Mouse (Mus musculus): ENCODE measurements around the gene Kcnip3. TPM values are rescaled to one million over a fixed set of nuclear protein-coding genes. Genes with fewer than 3 reads are reported as not detected.
A peak's percentile ranks its signal among the peaks of the same experiment; 100 is the strongest.

The Kcnip3 gene
- polyA plus RNA-seq, 1 experiment, result 0.28 TPM

DNA sequence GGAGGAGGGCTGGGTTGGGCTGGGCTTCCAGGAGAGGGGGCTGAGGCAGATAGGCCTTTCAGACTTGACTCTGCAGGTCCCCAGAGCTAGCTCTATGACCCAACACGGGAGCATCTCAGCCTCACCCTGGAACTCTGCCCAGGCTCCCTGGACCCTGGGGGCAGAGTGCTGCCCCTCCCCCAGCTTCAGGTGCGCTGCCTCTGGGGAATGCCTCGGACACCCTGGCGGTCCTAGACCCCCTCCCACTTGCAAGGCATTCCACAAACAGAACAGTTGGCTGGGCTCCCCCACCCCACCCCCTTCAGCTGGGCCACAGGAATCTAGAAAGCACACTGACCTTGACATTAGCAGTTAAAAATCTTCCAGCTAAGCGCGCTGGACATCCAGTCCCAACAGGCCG, 72.2 kb downstream of the Kcnip3 start:
- Histone ChIP-seq H3K36me3 (ENCODE audit: control insufficient read depth, insufficient read depth) (no peaks in the 10 kb centered on the region), H3ac (ENCODE audit: control insufficient read depth, insufficient read length) (no peak overlapping the region), H3K4me3 (no peak overlapping the region), H3K27me3 (ENCODE audit: control insufficient read depth, insufficient read depth, insufficient read length) (peaks cover 19% of the 10 kb centered on the region), H3K4me2 (ENCODE audit: low read depth) (no peak overlapping the region), H3K79me2 (ENCODE audit: control insufficient read depth, insufficient read depth) (no peaks in the 10 kb centered on the region)
- no peak for TF ChIP-seq MAX (IDR thresholded peaks at IDR 0.05; ENCODE audit: low read depth)
- TF ChIP-seq TCF12 (IDR thresholded peaks at IDR 0.05; ENCODE audit: insufficient read depth, poor library complexity, severe bottlenecking), result no peak

DNA sequence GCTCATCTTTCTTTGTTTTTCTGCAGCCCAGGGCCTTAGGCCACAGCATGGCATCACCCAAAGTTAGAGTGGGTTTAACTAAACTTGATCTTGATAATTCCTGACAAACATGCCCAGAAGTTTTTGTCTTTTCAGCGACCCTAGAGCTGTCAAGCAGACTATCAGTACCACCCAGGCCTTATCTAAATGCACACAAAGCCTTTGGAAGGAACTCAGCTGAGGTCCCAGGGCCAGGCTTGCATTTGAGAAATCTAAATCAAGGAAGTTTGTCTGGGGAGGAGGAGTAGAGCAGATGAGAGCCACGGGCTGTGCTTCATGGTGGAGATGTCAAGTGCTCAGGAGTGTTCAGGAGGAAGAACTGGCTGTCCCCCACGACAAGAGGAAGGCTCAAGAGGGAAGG, 75.0 kb downstream of the Kcnip3 start:
- Histone ChIP-seq H3K4me3 (no peak overlapping the region), H3K27me3 (ENCODE audit: control insufficient read depth, insufficient read depth, insufficient read length) (peaks cover 19% of the 10 kb centered on the region), H3K4me2 (ENCODE audit: low read depth) (no peak overlapping the region), H3ac (ENCODE audit: control insufficient read depth, insufficient read length) (no peak overlapping the region), H3K79me2 (ENCODE audit: control insufficient read depth, insufficient read depth) (no peaks in the 10 kb centered on the region), H3K36me3 (ENCODE audit: control insufficient read depth, insufficient read depth) (no peaks in the 10 kb centered on the region)
- TF ChIP-seq POLR2AphosphoS2 (IDR thresholded peaks at IDR 0.05; ENCODE audit: insufficient read length, low read depth) (no peak), MYOD1 (IDR thresholded peaks at IDR 0.05; ENCODE audit: control insufficient read depth in 1 of 3, insufficient read length in 2 of 3, low read depth in 2 of 3) (no peak), SRF (IDR thresholded peaks at IDR 0.05; ENCODE audit: control insufficient read depth, insufficient read length, low read depth) (no peak)

GRCm38 (mm10) chr2:127444055-127444789, 77.7 kb downstream of the Kcnip3 start, which contains the start of gene Fahd2a:
Fahd2a (minus strand) TSS chr2:127444565.
- TF ChIP-seq MAX (IDR thresholded peaks at IDR 0.05; ENCODE audit: low read depth) (no peak), MYOD1 (IDR thresholded peaks at IDR 0.05; ENCODE audit: control insufficient read depth in 1 of 3, insufficient read length in 2 of 3, low read depth in 2 of 3) (peak in 1 of 3 experiments; percentile 53), POLR2A (IDR thresholded peaks at IDR 0.05; ENCODE audit: insufficient read length, low read depth) (peak; percentile 44), E2F4 (IDR thresholded peaks at IDR 0.05; ENCODE audit: insufficient read depth) (no peak), USF1 (IDR thresholded peaks at IDR 0.05; ENCODE audit: low read depth) (no peak), REST (IDR thresholded peaks at IDR 0.05; ENCODE audit: insufficient read depth, insufficient read length) (no peak), MYOG (IDR thresholded peaks at IDR 0.05; ENCODE audit: control insufficient read depth in 1 of 3, insufficient read depth in 1 of 3, insufficient read length in 2 of 3, low read depth in 2 of 3) (peak in 1 of 3 experiments; percentile 37)
- H3K36me3 ChIP-seq (ENCODE audit: control insufficient read depth, insufficient read depth), result no peaks in the 10 kb centered on the region
- H3K79me2 ChIP-seq (ENCODE audit: control insufficient read depth, insufficient read depth), result no peaks in the 10 kb centered on the region
- H3K4me3 ChIP-seq, result peak within 1 kb of the TSS; percentile 34
- H3ac ChIP-seq (ENCODE audit: control insufficient read depth, insufficient read length), result no peak within 1 kb of the TSS
- H3K4me2 ChIP-seq (ENCODE audit: low read depth), result peak within 1 kb of the TSS; percentile 76
- peaks cover 4% of the 10 kb centered on the region for H3K27me3 ChIP-seq (ENCODE audit: control insufficient read depth, insufficient read depth, insufficient read length)

GRCm38 (mm10) chr2:127437697-127438096, 84.2 kb downstream of the Kcnip3 start:
- H3K27me3 ChIP-seq (ENCODE audit: control insufficient read depth, insufficient read depth, insufficient read length), result no peaks in the 10 kb centered on the region
- TF ChIP-seq MAX (IDR thresholded peaks at IDR 0.05; ENCODE audit: low read depth), result no peak
- TF ChIP-seq MYOD1 (IDR thresholded peaks at IDR 0.05; ENCODE audit: control insufficient read depth in 1 of 3, insufficient read length in 2 of 3, low read depth in 2 of 3), result no peak
- H3K79me2 ChIP-seq (ENCODE audit: control insufficient read depth, insufficient read depth), result no peaks in the 10 kb centered on the region
- no peak overlapping the region for H3K4me2 ChIP-seq (ENCODE audit: low read depth)
- no peak overlapping the region for H3K4me3 ChIP-seq
- H3ac ChIP-seq (ENCODE audit: control insufficient read depth, insufficient read length), result no peak overlapping the region
- no peaks in the 10 kb centered on the region for H3K36me3 ChIP-seq (ENCODE audit: control insufficient read depth, insufficient read depth)

- Histone ChIP-seq H3ac (ENCODE audit: control insufficient read depth, insufficient read length) (no peak overlapping the region), H3K79me2 (ENCODE audit: control insufficient read depth, insufficient read depth) (no peaks in the 10 kb centered on the region), H3K27me3 (ENCODE audit: control insufficient read depth, insufficient read depth, insufficient read length) (no peaks in the 10 kb centered on the region), H3K36me3 (ENCODE audit: control insufficient read depth, insufficient read depth) (no peaks in the 10 kb centered on the region), H3K4me2 (ENCODE audit: low read depth) (no peak overlapping the region), H3K4me3 (no peak overlapping the region)
- TF ChIP-seq POLR2A (IDR thresholded peaks at IDR 0.05; ENCODE audit: insufficient read length, low read depth) (no peak), MYOG (IDR thresholded peaks at IDR 0.05; ENCODE audit: control insufficient read depth in 1 of 3, insufficient read depth in 1 of 3, insufficient read length in 2 of 3, low read depth in 2 of 3) (no peak), SRF (IDR thresholded peaks at IDR 0.05; ENCODE audit: control insufficient read depth, insufficient read length, low read depth) (no peak), E2F4 (IDR thresholded peaks at IDR 0.05; ENCODE audit: insufficient read depth) (no peak), TCF3 (IDR thresholded peaks at IDR 0.05; ENCODE audit: insufficient read length, low read depth) (no peak), MYOD1 (IDR thresholded peaks at IDR 0.05; ENCODE audit: control insufficient read depth in 1 of 3, insufficient read length in 2 of 3, low read depth in 2 of 3) (no peak), USF1 (IDR thresholded peaks at IDR 0.05; ENCODE audit: low read depth) (no peak), REST (IDR thresholded peaks at IDR 0.05; ENCODE audit: insufficient read depth, insufficient read length) (no peak), TCF12 (IDR thresholded peaks at IDR 0.05; ENCODE audit: insufficient read depth, poor library complexity, severe bottlenecking) (no peak), MAX (IDR thresholded peaks at IDR 0.05; ENCODE audit: low read depth) (no peak), CEBPB (IDR thresholded peaks at IDR 0.05; ENCODE audit: insufficient read depth, poor library complexity, severe bottlenecking) (no peak)
Observed at GRCm38 (mm10) chr2:127435554-127435953, 86.3 kb downstream of the Kcnip3 start.
